Mouse (Mus musculus) spleen, postnatal 4 days (tissue): ENCODE measurements around the gene Map3k5.
"Not testable (repeated sequence)": the region's sequence is repeated elsewhere in the genome, so short reads cannot be mapped to it uniquely, and the experiment has no call there.

Experiments used
- DNase-seq, 2 experiments: peaks; one replicate each; pipeline ENCODE4 v3.0.0; 2022; ENCODE audit warnings: low spot score in 2 of 2

Map3k5 gene

DNA sequence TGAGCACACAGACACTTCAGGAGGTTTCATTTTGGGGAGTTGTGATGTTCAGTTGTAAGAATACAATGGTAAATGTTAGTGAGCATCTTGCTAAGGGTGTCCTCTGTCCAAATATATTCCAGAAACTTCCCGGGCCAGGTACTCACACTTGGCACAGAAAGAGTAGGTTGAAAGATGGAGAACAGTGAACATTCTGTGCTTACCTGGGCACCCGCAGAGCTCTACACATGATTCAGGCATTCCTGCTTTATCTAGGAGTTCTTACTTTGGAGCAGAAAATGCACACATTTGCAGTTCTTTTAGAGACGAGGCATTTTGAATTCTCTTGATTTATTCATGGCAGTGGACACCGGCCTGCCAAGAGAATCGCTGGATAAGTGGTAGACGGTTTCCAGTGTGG, 32.3 kb downstream of the Map3k5 start:
- DNase-seq, result no peak

DNA sequence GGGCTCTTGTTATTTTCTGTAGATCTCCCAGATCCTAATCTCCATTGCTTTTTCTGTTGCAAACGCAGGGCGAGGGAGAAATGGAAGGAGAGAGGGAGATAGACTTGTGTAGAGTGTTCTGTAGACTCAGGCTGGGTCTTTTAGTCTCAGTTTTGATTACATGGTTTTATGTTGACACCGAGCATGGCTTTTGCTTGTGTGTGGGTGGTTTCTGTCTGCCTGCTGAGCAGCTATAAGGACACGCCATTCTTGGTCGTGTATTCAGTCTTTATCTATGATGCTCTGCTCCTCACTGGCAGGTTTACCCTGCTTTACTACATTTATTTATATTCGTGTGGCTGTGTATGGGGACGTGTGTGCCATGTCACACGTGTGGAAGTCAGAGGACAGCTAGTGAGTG, 34.2 kb downstream of the Map3k5 start:
- DNase-seq, result no peak

- no peak for DNase-seq
Observed at GRCm38 (mm10) chr10:19969831-19970460, 35.7 kb downstream of the Map3k5 start.

- DNase-seq, result not testable (repeated sequence)
Observed at GRCm38 (mm10) chr10:19971491-19971890, 37.2 kb downstream of the Map3k5 start.

- DNase-seq, result no peak
Observed at GRCm38 (mm10) chr10:19973321-19974108, 39.2 kb downstream of the Map3k5 start.

GRCm38 (mm10) chr10:19977557-19977956, 43.3 kb downstream of the Map3k5 start:
- no peak for DNase-seq

GRCm38 (mm10) chr10:19978662-19979199, 44.5 kb downstream of the Map3k5 start:
- no peak for DNase-seq

GRCm38 (mm10) chr10:19987736-19988135, 53.5 kb downstream of the Map3k5 start:
- DNase-seq, result no peak

DNA sequence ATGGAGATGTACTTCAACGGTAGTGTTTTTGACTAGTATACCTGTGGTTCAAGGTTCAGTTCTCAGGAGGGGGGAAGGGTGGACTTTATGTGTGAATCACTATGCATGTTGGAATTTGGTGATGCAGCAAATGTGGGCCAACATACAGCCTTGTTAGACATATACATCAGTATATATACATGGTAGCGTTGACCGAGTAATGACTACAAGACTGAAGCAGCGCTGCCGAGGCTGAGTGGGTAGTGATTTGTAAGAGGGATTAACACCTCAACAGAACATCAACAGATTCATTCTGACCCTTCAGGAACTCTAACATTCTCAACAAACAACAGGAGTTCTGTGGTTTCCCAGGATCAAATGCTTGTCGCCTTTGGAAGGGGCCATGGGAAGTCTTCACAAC, 55.7 kb downstream of the Map3k5 start:
- peak in 1 of 2 experiments; percentile 28 for DNase-seq

GRCm38 (mm10) chr10:19990638-19991037, 56.4 kb downstream of the Map3k5 start:
- peak in 1 of 2 experiments; percentile 50 for DNase-seq

- peak in 1 of 2 experiments; percentile 60 for DNase-seq
Observed at GRCm38 (mm10) chr10:19991237-19991865, 57.1 kb downstream of the Map3k5 start.

- DNase-seq, result peak; percentile 43 to 63
Observed at GRCm38 (mm10) chr10:19991866-19992252, 57.6 kb downstream of the Map3k5 start.

DNA sequence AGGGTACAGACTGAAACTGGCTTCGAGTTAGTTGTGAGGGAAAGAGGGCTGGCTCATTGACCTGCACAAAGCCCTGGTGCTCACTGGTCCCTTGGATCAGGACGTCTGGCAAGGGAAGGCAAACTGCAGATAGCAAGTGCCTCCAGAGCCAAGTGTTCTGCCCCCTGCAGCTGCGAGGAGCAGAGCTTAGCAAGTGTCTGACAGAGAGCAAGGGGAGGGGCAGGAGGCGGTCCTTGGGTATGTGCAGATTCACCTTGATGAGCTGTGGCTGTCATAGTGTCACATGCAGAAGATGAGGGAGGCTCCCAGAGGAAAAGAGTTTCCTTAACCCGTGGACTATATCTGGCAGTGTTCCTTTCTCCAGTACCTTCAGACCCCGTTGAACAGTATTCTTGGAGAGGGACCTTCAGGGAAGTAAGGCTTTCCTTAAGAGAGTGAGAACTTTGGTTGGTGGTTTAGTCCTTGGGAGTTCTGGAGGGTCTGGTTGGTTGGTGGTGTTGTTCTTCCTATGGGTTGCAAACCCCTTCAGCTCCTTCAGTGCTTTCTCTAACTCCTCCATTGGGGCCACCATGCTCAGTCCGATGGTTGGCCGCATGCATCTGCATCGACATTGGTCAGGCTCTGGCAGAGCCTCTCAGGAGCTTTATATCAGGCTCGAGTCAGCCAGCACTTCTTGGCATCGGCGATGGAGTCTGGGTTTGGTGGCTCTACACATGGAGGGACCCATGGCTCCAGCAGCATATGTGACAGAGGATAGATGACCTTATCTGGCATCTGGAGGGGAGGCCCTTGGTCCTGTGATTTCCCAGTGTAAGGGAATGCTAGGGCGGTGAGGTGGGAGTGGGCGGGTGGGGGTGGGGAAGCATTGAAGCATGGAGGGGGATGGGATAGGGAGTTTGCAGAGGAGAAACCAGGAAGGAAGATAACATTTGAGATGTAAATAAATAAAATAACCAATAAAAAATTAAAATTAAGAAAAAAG, 60.5 kb downstream of the Map3k5 start:
- peak in 1 of 2 experiments; percentile 62 for DNase-seq

DNA sequence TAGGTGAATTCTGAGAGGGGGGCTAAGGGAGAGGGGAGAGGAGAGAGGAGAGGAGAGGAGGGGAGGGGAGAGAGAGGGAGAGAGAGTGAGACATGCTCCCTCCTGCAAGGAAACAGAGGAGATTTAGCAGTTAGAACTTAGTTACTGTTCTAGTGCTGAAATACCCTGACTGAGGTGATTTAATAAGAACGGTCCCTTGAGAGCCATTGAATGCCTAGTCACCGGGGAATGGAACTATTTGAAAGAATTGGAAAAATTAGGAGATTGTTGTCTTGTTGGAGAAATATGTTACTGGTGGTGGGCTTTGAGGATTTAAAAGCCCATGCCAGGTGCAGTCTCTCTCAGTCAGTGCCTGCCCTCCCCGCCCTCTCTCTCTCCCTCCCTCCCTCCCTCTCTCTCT, 61.9 kb downstream of the Map3k5 start:
- DNase-seq, result no peak

DNA sequence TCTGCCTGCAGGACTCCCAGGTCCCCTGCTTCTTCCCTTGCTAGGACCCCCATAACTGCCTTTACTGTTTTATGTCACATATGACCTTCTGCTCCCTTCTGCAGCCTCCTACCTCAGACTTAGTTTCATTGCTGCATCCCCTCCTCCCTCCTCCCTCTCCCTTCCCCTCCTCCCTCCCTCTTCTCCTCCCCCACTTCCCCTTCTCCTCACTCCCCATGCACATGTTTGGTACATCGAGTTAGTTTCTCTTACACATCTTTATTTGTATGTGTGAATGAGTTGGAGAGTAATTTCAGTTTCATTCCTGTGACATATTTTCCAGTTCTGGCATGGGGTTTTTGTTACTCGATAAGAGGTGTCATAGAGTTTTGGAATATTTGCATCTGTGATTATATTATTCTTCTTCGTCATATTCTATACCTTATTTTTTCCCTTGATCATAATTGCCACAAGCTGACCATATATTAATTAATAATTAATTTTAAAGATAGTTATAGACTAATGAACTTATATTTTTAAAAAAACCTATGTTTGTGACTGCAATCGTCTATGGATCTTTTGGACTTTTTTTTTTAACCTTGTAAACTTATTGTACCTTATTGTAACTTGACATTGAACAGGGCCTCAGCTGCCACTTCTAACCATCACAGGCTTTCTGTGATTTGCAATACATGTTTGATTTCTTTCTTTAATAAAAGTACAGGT, 65.6 kb downstream of the Map3k5 start:
- no peak for DNase-seq

DNA sequence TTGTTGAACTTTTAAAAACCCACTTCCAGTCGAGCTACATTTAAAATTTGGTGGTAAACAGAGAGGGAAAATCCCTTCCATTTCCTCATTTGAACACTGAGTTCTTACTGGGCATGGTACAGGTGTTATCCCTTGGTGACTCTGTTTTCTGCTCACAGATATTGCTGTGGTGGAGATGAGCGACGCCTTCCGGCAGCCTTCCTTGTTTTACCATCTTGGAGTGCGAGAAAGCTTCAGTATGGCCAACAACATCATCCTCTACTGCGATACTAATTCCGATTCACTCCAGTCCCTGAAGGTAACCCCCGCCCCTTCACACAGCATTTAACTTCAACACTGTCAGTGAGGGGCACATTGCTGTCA, 66.1 kb downstream of the Map3k5 start:
- DNase-seq, result no peak

DNA sequence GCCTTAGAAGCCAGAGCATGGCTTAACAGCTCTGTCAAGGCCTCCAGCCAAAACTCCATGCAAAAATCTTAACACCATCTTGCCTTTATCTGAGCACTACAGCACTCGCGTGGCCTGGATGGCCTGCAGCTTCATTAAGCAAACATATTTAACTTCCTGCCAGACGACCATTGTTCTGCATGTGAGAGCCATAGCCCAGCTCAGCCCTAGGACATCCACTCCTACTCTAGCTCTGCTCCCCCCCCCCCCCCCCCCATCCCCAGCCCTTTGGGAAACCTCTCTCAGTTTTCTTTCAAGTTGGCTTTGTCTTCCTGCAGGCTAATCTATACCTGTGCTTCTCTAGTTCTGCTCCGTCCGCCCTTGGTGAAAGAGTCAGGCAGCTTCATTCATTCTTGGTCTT, 67.7 kb downstream of the Map3k5 start:
- no peak for DNase-seq

- DNase-seq, result peak in 1 of 2 experiments; percentile 61
Observed at GRCm38 (mm10) chr10:20003006-20003405, 68.7 kb downstream of the Map3k5 start.

DNA sequence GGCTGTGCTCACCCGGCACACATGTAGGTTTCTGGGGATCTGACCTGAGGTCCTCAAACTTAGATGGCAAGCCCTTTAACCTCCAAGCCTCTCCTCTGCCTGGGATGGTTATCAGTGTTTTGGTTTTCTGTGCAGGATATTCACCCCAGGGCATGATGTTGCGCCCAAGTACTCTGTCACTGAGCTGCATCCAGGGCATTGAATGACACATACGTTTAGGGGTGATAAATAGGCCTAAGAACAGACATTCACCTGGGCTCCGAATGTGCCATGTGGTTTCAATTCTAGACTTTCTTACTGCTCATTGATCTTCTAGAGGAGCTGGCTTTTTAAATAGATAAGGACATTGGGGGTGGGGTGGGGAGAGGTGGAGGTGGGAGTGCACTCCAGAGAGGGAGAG, 70.5 kb downstream of the Map3k5 start:
- DNase-seq, result no peak

- DNase-seq, result no peak
Observed at GRCm38 (mm10) chr10:20005491-20005952, 71.2 kb downstream of the Map3k5 start.
